Mouse (Mus musculus): ENCODE data around the gene Itm2b.
A peak's percentile ranks its signal among the peaks of the same experiment; 100 is the strongest.

Gene Itm2b

DNA sequence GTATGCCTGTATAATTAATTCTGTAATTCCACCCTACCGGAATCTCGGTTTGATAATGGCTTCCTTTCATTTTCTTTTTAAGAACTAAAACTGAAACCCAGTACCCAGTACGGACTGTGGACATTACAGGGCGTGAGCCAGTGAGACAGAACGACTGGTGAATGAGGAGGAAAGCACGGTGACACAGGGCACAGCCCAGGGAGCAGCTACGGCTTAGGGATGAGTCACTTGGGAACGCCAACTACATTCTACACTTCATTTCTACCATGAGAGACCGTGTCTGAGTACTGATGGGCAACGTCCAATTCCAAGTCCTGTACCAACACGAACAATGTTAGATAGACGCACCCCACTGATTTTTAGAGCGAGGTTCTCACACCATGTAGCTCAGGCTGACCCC lies 16.1 kb downstream of the Itm2b start:
- ATAC-seq (ENCODE audit: low TSS enrichment) = no peak

DNA sequence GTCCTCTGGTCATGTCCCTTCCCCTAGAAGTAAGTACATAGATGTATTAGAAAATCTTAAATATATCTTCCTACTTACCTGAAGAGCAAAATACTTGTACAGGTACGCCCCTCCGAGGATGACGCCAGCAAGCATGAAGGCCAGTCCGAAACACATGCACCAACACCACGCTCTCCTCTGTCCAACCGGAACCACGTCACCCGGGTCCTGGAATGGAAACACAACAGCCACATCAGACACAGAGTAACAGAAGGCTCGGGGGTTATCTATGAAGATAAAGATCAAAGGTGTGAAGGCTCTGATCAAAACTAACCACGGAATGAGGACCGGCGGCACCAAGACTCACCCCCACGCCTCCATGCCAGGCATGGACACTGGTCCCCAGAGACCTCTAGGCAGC lies 16.9 kb downstream of the Itm2b start:
- no peak for ATAC-seq (ENCODE audit: low TSS enrichment)

DNA sequence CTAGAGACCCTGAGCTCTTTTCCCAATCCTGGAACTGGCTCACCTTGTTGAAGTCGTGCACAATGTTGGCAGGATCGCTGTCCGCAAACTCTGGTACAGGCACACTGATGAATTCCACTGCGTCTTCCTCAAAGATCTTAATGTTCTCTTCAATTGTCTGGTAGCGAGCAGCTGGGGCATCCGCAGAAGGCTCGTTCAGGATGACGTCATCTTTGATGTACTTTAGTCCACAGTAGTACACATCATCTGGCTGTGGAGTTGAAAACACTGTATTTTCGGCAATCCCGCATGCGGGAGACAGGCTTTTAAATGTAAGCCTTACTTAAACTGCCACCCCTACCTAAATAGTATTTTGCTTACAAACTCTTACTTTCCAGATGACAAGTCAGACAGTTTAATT lies 18.8 kb downstream of the Itm2b start:
- peak; percentile 66 for ATAC-seq (ENCODE audit: low TSS enrichment)

DNA sequence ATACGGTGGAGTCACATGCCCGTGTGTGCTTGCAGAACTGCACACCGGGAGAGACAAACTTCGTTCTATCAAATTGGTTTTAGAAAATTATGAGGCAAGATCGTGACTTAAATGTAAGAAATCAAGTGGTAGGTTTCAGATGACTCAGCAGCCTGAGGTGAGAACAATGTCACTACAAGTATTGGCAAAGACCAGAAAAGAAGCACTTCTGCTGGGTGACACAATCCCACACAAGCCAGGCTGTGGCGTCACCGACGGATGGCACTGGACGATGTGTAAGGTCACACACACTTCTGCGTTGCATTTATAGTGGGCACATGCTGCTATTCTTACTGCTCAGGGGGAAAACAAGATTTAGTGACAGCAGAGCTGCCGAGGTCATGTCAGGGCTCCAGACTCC lies 21.3 kb downstream of the Itm2b start:
- no peak for ATAC-seq (ENCODE audit: low TSS enrichment)

DNA sequence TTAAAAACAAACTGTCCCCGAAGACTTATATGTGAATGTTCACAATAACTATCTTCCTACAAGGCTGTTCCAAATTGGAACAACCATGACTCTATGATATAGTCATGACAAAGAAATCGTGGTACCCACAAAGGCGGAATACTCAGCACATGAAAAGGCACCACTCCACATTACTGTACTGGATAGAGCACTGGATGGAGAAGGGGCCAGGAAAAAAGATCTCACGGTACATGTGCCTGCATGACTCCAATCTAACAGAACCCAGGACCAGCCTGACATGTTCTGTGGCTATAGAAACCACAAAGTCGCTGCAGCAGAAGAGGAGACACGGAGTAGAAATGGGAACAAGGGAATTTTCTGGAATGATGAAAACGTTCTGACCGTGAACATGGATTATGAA lies 30.4 kb downstream of the Itm2b start:
- ATAC-seq (ENCODE audit: low TSS enrichment) = no peak

DNA sequence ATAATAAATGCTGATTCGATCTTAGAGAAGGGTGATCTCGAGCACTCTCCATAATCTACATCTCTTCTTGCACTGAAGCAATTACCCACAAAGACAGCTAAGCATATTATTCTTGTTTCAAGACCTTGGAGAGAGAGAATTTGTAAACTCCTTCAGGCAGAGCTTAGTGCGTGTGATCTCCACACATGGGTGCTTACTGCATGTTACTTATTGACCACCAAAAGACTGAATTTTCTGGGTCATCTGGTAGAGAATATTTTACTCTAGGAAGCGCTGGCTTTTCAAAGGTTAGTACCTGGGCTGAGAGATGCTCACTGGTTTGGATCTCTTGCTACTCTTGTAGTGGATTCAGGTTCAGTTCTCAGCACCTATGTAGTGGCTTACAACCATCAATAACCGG lies 34.0 kb downstream of the Itm2b start:
- no peak for ATAC-seq (ENCODE audit: low TSS enrichment)

DNA sequence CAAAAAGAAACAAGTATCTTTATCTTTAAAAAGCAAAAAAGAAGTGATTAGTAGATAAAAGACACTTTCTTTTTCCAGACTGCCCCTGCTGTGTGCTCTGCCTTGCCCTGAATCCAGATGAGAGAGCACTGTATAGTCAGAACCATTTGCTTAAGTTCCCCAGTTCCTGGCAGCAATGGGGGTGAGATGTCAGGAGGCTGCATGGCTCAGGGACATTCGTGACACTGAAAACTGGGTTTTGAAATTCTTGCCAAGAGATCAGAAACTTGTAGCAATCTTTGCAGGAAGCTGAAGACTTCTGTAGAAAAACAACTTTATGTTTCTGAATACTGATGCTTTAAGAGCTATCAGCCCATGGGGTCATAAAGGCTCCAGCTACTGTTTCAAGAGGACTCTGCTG lies 35.1 kb downstream of the Itm2b start:
- no peak for ATAC-seq (ENCODE audit: low TSS enrichment)

DNA sequence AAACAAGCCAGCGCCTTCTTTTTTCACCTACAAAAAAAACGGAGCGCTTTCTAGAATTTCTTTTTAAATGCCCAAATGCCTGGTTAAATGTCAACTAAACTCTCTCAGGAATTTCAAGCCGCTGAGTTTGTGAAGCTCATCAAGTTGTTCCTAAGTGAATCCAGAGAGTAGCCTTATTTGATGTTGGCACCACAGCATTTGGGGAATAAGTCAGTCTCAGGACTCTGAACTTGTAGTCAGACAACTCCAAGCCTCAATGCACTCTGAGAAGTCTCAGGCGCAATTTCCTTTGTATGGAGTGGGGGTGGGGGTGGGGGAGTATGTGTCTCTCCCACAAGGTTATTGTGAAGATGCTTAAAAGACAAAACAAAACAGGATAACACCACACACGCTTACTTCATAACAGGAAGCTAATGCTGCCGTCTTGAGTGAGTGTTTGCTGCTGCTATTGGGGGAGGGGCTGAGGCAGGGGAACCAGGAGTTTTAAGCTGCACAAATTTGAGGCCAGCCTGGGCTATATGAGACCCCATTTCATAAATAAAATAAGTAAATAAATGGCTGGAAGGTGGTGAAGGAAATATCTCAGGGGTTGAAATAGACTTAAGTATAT lies 35.9 kb downstream of the Itm2b start:
- ATAC-seq (ENCODE audit: low TSS enrichment) = no peak

DNA sequence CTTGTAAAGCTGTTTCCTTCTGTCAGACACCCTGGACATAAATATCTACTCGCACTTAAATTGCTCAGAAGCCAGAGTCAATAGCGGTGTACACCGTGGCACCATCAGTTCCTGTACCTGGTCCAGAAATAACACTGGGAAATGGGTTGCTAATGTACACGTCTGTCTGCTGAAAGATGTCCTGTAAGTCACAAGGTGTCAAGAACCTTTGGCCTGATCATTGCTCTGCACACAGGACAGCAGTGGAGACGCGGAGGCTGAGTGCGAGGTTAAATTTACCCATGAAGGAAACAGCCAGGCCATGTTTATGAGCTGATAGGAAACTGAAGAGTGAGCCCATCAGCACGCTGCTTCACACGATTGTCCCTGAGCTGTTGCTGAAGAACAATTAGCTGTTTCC lies 37.8 kb downstream of the Itm2b start:
- ATAC-seq (ENCODE audit: low TSS enrichment) = no peak

DNA sequence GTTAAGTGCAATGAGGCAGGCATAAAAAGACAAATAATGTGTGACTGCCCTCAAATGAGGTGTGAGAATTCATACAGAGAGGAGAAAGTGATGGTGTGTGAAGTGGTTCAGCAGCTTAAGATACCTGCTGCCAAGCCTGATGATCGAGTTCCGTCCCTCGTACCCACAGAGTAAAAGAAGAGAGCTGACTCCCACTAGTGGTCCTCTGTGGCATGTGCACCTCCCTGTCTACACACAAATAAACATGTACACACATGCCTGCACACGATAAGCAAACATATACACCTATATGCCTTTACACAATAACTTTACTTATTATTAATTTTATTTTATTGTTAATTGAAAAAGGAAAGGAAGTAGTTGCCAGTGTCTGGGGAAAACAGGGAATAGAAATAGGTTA lies 39.5 kb downstream of the Itm2b start:
- no peak for ATAC-seq (ENCODE audit: low TSS enrichment)

DNA sequence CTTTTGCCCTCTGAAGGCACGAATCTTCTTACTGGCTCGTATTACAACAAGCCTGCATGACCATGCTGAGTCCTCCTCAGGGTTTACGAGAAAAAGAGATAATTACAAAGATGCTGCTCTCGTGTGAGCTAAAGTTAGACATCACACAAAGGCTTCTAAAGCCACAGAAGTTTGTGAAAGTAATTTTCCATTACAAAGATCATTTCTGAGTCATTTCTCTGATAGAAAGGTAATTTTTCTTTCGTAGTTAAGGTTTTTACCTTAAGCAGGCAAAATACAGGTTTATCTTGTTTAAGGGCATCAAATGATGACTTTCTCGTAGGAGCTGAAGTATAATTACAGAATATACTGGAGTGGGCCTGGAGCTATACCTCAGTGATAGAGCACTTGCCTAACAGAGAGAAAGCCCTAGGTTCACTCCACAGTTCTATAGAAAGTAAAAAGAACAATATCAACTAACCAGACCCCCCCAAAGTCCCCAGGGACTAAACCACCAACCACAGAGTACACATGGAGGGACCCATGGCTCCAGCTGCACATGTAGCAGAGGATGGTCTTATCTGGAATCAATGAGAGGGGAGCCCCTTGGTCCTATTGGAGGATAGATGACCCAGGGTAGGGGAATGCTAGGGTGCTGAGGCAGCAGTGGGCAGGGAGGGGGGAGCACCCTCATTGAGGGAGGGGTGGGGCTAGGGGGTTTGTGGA lies 44.9 kb downstream of the Itm2b start:
- no peak for ATAC-seq (ENCODE audit: low TSS enrichment)

DNA sequence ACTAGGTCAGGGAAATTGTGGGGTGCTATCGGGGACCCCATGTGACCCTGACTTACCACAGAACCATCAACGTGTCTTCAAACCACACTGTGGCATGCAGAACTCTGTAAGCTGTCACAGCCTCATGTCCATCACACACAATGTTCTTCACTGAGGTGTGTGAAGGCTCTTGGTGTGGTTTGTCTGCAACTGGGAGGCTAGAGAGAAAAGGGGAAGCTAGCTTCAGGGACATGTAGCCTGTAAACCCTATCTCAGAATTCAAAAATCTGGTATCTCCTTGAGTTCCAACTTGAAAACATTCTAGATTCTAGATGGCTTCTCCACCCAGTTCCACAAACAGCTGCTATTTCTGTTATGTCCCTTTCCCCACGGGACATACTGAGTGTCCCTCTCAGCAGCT lies 45.5 kb downstream of the Itm2b start:
- ATAC-seq (ENCODE audit: low TSS enrichment) = no peak

DNA sequence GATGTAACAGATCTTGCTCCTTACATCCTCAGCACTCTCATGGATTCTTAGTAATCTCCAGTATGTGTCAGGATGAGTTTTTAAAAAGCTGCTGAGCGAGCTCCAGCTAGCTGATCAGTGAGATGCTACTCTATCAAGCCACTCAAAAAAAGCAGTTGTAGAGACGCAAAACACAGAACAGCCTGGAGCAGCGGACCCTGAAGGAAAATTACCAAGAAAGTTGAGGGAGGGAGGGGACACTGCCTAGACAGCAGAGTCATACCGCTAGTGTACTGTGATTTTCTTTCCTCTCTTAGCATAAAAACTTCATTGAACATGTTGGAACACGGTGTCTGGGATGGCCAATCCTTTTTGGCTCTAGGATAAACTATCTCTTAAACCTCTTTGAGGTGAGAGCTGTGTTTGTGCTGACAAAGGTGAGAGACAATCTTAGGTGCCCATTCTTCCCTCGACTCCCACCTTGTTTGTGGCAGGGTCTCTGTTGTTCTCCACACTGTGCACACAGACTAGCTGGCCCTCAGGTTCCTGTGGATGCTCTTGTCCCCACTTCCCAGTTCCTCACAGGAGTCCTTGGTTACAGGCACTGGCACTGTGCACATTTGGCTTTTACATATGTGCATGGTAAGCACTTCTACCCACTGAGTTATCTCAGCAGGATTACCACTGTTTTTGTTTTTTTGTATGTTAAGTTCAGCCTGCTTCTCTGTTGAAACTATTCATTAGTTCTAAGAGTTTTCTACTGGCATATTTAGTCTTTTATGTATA lies 48.6 kb downstream of the Itm2b start:
- no peak for ATAC-seq (ENCODE audit: low TSS enrichment)

DNA sequence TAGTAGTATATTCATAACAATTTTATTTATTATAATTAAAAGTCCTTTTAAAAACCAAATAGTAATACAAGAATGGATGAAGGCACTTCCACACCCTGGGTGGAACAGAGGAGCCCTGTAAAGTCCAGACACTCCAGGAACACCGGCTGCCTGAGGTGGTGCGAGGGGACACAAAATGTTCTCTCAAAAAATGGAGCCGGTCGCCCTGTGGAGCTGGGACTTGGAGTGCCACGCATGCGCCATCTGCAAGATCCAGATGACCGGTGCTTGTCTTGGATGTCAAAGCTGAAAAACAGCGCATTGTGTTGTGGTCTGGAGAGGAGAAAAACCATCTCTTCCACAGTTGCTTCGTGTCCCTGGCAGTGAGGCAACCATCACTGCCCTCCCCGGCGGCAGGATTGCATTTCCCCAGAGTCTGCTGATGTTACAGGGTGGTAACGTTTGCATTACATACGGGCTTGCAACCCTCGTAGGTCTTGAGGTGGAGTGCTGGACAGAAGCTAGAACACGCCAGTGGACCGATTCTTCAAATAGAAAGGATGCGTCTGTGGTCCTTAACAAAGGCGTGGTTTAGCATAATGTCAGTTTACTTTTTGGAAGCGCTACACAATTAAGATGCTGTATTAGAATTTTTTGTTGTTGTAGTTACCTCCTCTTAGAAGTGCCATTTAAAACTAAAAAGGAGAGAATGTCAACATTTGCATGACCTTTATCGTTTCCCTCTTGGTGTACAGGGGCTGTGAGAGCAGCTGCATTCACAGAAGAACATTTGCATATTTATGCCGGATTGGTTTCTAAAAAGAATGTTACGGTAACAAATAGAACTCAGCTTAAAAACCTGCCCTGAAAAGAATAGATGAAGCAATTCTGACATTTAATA lies 49.9 kb downstream of the Itm2b start:
- ATAC-seq (ENCODE audit: low TSS enrichment) = peak; percentile 55

DNA sequence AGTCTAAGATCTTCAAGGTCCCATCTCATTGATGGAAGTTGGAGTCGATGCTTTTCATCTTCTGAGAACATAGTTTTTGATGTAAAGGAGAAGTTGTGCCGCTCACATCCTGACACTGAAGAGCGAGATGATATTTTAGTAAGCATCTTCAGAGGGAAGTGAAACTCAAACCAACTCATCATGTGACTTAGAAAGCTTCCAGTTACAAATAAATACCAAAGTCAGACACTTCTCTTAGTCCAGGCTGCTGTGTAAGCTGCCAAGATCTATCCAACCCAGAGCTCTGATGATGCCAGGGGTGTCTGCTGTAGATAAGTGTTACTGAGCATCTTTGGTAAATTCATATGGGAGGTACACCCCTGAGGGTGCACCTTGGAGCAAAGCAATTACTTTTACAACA lies 51.2 kb downstream of the Itm2b start:
- no peak for ATAC-seq (ENCODE audit: low TSS enrichment)

DNA sequence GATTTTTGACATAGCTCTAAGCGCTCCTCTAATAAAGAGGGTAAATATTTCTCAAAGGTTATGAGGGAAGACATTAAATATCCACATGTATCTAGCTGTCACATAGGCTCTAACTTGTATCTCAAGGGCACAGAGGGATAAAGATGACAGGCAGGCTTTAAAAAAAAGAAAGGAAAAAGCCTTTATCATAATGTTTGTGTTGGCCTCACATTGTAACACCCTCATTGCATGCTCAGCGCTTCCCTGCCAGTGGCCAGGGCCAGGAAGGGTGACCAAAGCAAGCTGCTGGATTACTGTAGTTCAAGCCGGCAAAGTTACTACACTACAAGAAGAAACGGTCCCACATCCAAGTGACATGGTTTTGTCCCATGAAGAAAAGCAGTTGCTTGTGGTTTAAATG lies 53.7 kb downstream of the Itm2b start:
- no peak for ATAC-seq (ENCODE audit: low TSS enrichment)

DNA sequence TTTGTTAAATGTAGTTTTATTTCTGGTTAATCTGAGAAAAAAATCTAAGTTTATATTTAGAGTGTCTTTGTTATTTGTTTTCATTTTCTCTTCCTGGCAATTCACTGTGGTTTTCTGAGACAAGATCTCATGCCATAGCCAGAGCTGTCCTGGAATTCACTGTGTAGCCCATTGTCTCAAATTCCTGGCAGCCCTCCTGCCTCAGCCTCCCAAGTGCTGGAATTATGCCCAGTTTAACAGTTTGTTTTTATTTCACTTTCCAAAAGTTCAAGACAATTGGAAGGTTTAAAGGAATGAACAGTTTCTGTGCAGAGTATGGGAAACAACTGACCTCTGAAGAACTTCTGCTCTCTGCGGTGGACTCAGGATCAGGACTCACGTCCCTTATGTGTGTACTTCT lies 55.2 kb downstream of the Itm2b start:
- no peak for ATAC-seq (ENCODE audit: low TSS enrichment)

DNA sequence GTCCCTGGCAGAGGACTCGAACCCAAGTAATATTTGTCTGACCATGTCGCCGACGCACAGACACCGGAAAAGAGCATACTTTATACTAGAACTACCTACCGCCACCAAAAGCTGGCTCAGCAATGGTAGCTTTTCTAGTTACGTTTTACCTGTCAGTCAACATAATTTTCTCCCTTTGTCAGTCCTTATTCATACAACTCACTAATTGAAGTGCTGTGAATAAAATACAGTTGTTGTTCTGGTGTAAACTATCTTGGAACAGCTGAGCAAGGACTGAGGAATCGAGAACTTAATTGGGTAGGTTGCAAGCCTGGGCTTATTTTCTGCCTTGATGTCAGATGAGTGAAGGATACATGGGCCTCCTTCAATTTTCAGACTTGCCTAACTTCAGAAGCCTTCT lies 58.6 kb downstream of the Itm2b start:
- no peak for ATAC-seq (ENCODE audit: low TSS enrichment)

DNA sequence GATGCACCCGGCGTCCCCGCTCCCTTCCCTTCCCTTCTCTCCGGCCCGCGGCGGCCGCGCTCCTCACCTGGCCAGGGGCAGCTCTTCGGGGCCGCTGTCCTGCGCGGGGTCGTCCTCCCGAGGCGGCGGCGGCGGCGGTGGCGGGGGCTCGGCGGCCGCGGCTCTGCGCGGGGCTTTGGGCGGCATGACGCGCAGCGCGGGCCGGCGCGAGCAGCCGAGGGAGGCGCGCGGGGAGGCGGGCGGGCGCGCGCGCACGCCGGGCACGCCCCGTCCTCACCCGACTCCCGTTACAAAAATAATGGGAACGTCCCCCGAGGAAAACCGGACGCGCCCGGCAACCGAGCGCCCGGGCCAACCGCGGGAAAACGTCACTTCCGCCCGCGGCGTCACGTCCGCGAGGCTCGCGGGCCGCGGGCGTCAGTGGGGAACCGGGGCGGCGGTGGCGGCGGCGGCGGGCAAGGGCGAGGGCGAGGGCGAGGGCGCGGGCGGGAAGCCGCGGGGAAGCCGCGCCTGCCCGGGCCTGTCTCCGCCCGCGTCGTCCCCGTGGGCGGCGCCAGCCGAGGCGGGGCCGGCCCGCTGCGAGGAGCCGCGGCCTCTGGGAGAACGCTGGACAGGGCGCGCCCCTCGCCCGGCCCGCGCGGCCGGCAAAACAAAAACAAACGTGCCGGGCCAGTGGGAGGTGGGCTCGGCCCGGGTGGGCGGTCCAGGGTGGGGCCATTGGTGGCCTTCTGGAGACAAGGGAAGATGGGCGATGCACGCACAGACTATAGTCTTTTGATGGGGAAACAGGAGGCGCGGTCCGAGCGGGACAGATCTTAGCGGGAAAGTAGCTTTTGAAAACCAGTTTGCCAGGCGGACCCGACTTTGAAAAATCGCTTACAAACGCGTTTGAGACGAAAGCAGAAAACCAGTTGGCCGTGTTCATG lies 59.4 kb downstream of the Itm2b start, which contains the start of gene Rb1:
Rb1 (minus strand) TSS at position 367 of the 926 bp plus-strand sequence.
- peak; percentile 87 for ATAC-seq (ENCODE audit: low TSS enrichment)

DNA sequence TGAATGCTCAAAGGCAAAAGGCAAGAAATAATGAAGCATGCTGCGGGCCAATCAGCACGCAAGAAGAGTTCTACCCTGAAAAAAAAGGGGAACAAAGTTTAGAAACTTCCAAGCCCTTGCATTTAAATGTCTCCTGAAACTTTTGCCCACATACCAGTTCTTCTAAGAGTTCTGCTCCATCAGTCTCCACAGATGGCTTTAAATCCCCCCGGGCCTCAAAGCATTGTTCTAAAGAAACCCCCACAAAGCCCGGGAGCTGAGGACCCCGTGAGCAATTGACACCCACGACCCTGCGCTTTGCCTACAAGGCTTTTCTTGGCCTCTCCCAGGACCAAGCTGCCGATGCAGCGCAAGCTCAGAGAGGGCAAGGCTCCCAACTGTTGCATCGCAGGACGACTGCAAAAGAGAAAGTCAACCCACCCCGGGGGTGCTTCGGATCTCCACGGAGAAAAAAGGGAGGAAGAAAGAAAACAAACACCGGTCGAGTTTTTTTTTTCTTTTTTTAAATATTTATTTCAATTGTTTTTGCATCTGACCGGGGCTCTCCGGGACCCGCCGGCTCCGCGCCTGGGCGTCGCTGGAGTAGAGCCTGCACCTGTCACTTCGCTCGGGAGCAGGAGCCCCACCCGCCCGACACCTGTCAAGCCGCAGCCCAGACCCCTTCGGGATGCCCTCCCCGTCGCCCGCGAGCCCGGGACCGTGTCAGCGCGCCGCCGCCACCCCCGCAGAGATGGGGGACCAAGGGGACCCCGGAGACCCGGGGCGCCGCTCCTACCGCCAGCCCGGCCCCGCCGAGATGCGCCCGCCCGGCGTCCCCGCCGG lies 60.2 kb downstream of the Itm2b start:
- ATAC-seq (ENCODE audit: low TSS enrichment) = peak; percentile 17

Measured in frontal cortex, adult (tissue).